Mouse (Mus musculus): ENCODE data around the gene Repin1. TPM values are rescaled to one million over a fixed set of nuclear protein-coding genes. Genes with fewer than 3 reads are reported as not detected.
"Not testable (repeated sequence)": the region's sequence is repeated elsewhere in the genome, so short reads cannot be mapped to it uniquely, and the experiment has no call there.

The Repin1 gene
- polyA plus RNA-seq, 1 experiment from 2014 or later: 34.2 TPM

DNA sequence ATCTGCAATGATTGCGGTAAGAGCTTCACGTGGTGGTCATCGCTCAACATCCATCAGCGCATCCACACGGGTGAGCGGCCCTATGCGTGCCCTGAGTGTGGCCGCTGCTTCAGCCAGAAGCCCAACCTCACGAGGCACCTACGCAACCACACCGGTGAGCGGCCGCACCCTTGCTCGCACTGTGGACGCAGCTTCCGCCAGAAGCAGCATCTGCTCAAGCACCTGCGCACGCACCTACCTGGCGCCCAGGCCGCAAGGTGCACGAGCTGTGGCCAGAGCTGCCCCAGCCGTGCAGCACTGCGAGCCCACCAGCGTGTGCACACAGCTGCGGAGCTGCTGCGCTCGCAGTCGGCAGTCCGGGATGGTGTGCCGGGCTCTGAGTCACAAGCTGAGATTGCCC lies 26.3 kb downstream of the Repin1 start:
- H3K9ac ChIP-seq (replicated peaks; ENCODE audit: low read length): no peak overlapping the region
- H3K27ac ChIP-seq (replicated peaks; ENCODE audit: low read depth, low read length): no peak overlapping the region
- H3K36me3 ChIP-seq (replicated peaks; ENCODE audit: control insufficient read depth, insufficient read depth, low read depth, low read length): no peaks in the 10 kb centered on the region; the same call in 1 of the 2 replicates
- H3K4me1 ChIP-seq (ENCODE audit: control insufficient read depth, insufficient read depth, low read length): no peaks in the 10 kb centered on the region
- 92% methylated on average over 30 of the region's 30 CpGs for WGBS
- DNase-seq (ENCODE audit: low spot score) (no peak), ATAC-seq (replicated peaks; ENCODE audit: insufficient number of reproducible peaks, low FRiP score, low TSS enrichment, low read depth) (no peak; the same call in 1 of the 2 replicates)
- H3K9me3 ChIP-seq (replicated peaks; ENCODE audit: control insufficient read depth, low read length): no peaks in the 10 kb centered on the region
- no peaks in the 10 kb centered on the region for H3K27me3 ChIP-seq (ENCODE audit: control insufficient read depth, insufficient read depth, low read length)
- H3K4me3 ChIP-seq (ENCODE audit: low read depth, low read length): no peak overlapping the region
- no peak overlapping the region for H3K4me2 ChIP-seq (ENCODE audit: low read depth, low read length)

DNA sequence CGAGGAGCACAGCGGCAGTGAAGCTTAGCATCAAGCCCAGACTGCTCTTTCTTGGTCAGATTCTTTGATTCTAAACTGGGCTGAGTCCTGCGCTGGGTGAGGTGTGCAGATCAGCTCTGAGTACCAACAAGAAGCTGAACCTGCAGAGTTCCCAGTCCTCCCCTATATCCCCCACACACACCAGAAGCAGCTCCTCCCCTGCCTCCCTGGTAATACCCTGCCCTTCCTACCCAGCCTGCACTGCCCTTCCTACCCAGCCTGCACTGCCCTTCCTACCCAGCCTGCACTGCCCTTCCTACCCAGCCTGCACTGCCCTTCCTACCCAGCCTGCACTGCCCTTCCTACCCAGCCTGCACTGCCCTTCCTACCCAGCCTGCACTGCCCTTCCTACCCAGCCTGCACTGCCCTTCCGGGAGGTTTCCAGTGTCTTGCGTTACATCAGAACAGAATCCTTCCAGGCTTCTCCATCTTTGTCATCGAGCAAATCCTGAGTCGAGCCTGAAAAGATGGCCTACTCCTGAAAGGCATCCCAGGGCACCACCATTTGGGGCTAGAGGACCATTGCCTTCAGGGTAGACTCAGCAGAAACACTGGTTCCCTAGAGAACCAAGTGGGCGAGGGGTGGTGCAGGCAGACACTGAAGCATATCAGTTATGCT lies 28.6 kb downstream of the Repin1 start:
- not testable (repeated sequence) for ATAC-seq (replicated peaks; ENCODE audit: insufficient number of reproducible peaks, low FRiP score, low TSS enrichment, low read depth); H3K27ac ChIP-seq (replicated peaks; ENCODE audit: low read depth, low read length); H3K4me2 ChIP-seq (ENCODE audit: low read depth, low read length); H3K4me1 ChIP-seq (ENCODE audit: control insufficient read depth, insufficient read depth, low read length); H3K4me3 ChIP-seq (ENCODE audit: low read depth, low read length); H3K9ac ChIP-seq (replicated peaks; ENCODE audit: low read length); H3K9me3 ChIP-seq (replicated peaks; ENCODE audit: control insufficient read depth, low read length); DNase-seq (ENCODE audit: low spot score); H3K36me3 ChIP-seq (replicated peaks; ENCODE audit: control insufficient read depth, insufficient read depth, low read depth, low read length); H3K27me3 ChIP-seq (ENCODE audit: control insufficient read depth, insufficient read depth, low read length)
- 87% methylated on average over 8 of the region's 8 CpGs for WGBS

DNA sequence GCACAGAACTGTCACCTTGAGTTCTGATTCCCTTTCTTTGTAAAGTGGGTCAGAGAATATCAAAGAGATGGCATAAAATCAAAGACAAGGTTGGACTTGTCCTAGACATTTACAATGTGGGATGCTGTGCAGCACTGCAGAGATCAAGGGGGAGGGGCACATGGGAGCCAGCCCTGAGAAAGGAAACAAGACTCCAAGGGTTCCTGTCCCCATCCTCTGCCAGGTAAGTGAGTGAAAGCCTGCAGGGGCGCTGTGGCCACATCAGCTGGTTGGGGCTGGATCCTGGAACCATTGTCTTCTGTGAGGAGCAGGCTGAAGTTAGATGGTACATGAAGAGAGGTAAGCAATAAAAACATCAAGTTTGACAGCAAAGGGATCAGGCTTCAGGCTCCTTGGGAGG lies 29.8 kb downstream of the Repin1 start:
- H3K4me3 ChIP-seq (ENCODE audit: low read depth, low read length): no peak overlapping the region
- no peaks in the 10 kb centered on the region for H3K9me3 ChIP-seq (replicated peaks; ENCODE audit: control insufficient read depth, low read length)
- ATAC-seq (replicated peaks; ENCODE audit: insufficient number of reproducible peaks, low FRiP score, low TSS enrichment, low read depth): no peak
- no peaks in the 10 kb centered on the region for H3K4me1 ChIP-seq (ENCODE audit: control insufficient read depth, insufficient read depth, low read length)
- WGBS: 20% methylated on average over 1 of the region's 1 CpGs
- DNase-seq (ENCODE audit: low spot score): no peak
- peaks cover 6% of the 10 kb centered on the region for H3K27me3 ChIP-seq (ENCODE audit: control insufficient read depth, insufficient read depth, low read length)
- H3K9ac ChIP-seq (replicated peaks; ENCODE audit: low read length): no peak overlapping the region
- H3K4me2 ChIP-seq (ENCODE audit: low read depth, low read length): no peak overlapping the region
- H3K27ac ChIP-seq (replicated peaks; ENCODE audit: low read depth, low read length): no peak overlapping the region
- no peaks in the 10 kb centered on the region; the same call in 1 of the 2 replicates for H3K36me3 ChIP-seq (replicated peaks; ENCODE audit: control insufficient read depth, insufficient read depth, low read depth, low read length)

DNA sequence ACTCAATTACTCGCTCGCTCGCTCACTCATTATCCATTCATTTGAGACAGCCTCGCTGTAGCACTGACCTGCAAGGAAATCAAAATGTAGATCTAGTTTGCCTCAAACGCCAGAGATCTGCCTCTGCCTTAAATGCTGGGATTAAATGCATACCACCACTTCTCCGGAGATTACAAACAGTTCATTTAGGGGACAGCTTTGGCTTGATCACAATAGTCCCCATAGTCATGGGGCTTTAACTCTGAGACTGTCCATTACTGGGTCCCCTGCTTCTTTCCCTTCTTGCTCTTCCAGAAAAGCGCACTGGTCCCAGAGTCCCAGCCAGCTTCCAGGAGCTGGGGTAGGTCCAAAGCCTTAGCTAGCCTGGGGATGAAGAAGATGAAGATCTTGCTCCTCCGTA lies 32.8 kb downstream of the Repin1 start, which contains the start of gene AI854703:
Gene AI854703, plus strand, starts transcription at position 301 of the 400 bp plus-strand sequence.
- ATAC-seq (replicated peaks; ENCODE audit: insufficient number of reproducible peaks, low FRiP score, low TSS enrichment, low read depth) (no peak), DNase-seq (ENCODE audit: low spot score) (no peak)
- Histone ChIP-seq H3K27me3 (ENCODE audit: control insufficient read depth, insufficient read depth, low read length) (peaks cover 17% of the 10 kb centered on the region), H3K4me3 (ENCODE audit: low read depth, low read length) (peak within 1 kb of the TSS; percentile 32), H3K4me2 (ENCODE audit: low read depth, low read length) (peak within 1 kb of the TSS; percentile 73), H3K4me1 (ENCODE audit: control insufficient read depth, insufficient read depth, low read length) (no peaks in the 10 kb centered on the region), H3K27ac (replicated peaks; ENCODE audit: low read depth, low read length) (no peak within 1 kb of the TSS), H3K36me3 (replicated peaks; ENCODE audit: control insufficient read depth, insufficient read depth, low read depth, low read length) (no peaks in the 10 kb centered on the region), H3K9me3 (replicated peaks; ENCODE audit: control insufficient read depth, low read length) (no peaks in the 10 kb centered on the region), H3K9ac (replicated peaks; ENCODE audit: low read length) (peak within 1 kb of the TSS; percentile 22)
- 30% methylated on average over 8 of the region's 8 CpGs for WGBS

DNA sequence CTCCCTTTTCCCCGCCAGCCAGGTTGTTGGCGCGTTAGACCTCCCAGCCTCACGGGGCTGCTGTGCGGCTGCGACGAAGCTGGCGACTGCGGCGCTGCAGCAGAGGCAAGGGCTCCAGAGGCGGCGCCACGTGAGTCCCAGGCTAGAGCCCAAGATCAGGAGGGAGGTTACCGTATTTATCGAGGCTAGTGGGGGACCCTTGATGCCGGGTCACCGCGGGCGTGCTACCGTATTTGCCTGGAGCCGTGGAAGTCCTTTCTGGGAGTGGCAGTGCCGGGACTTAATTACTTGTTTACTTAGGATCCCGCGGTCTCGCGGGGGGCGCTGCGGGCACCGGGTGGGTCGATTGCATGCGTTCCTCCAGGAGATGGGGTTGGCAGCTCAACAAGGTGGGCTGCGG lies 33.3 kb downstream of the Repin1 start:
- Histone ChIP-seq H3K9ac (replicated peaks; ENCODE audit: low read length) (peak overlapping the region; percentile 22), H3K27me3 (ENCODE audit: control insufficient read depth, insufficient read depth, low read length) (peaks cover 17% of the 10 kb centered on the region), H3K4me2 (ENCODE audit: low read depth, low read length) (peak overlapping the region; percentile 73), H3K9me3 (replicated peaks; ENCODE audit: control insufficient read depth, low read length) (no peaks in the 10 kb centered on the region), H3K36me3 (replicated peaks; ENCODE audit: control insufficient read depth, insufficient read depth, low read depth, low read length) (no peaks in the 10 kb centered on the region), H3K4me1 (ENCODE audit: control insufficient read depth, insufficient read depth, low read length) (no peaks in the 10 kb centered on the region), H3K27ac (replicated peaks; ENCODE audit: low read depth, low read length) (no peak overlapping the region), H3K4me3 (ENCODE audit: low read depth, low read length) (peak overlapping the region; percentile 32)
- DNase-seq (ENCODE audit: low spot score): peak; percentile 74
- under 1% methylated on average over 31 of the region's 32 CpGs for WGBS
- no peak for ATAC-seq (replicated peaks; ENCODE audit: insufficient number of reproducible peaks, low FRiP score, low TSS enrichment, low read depth)

DNA sequence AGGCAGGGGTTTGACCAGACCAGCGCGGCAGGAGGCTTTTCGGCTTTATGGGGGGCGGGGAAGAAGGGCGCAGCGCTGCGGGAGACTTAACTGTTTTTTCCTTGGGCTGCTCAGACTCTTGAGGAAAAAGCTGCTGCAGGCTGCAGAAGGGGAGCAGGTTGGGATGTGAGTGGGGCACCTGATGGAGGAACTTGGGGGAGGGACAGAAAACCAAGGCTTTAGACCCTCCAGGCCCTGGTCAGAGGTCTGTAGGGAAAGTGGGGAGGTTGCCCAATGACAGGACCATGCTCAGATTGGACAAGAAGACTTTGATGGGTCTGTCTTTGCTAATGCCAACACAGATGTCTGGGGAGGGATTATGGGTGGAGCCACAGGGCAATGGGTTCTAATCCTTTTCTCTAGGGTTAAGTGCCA lies 33.8 kb downstream of the Repin1 start:
- no peaks in the 10 kb centered on the region for H3K9me3 ChIP-seq (replicated peaks; ENCODE audit: control insufficient read depth, low read length)
- no peaks in the 10 kb centered on the region for H3K36me3 ChIP-seq (replicated peaks; ENCODE audit: control insufficient read depth, insufficient read depth, low read depth, low read length)
- DNase-seq (ENCODE audit: low spot score): no peak
- H3K4me1 ChIP-seq (ENCODE audit: control insufficient read depth, insufficient read depth, low read length): no peaks in the 10 kb centered on the region
- H3K4me3 ChIP-seq (ENCODE audit: low read depth, low read length): peak overlapping the region; percentile 32
- no peak overlapping the region; the same call in 1 of the 2 replicates for H3K9ac ChIP-seq (replicated peaks; ENCODE audit: low read length)
- H3K4me2 ChIP-seq (ENCODE audit: low read depth, low read length): peak overlapping the region; percentile 73
- ATAC-seq (replicated peaks; ENCODE audit: insufficient number of reproducible peaks, low FRiP score, low TSS enrichment, low read depth): no peak
- peaks cover 17% of the 10 kb centered on the region for H3K27me3 ChIP-seq (ENCODE audit: control insufficient read depth, insufficient read depth, low read length)
- WGBS: 5% methylated on average over 7 of the region's 7 CpGs
- H3K27ac ChIP-seq (replicated peaks; ENCODE audit: low read depth, low read length): no peak overlapping the region

DNA sequence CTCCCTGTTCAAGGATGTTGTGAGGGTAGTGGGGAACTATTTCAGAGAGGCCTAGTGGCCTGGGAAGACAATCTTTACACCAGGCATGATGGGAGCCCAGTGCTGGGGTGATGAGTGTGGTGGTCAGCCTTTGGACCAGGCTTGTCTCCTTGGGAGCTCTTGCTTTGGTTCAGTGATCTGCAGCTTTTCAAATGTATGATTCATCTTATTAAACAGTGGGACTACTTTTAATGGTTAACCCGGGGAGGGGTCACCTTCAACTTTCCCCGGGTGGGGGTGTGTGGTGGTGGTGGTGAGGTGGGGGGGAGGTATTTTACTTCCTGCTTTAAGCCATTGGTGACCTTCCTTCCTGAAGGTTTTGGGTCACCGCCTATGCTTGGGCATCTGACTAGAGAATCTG lies 34.7 kb downstream of the Repin1 start:
- H3K9me3 ChIP-seq (replicated peaks; ENCODE audit: control insufficient read depth, low read length): no peaks in the 10 kb centered on the region
- ATAC-seq (replicated peaks; ENCODE audit: insufficient number of reproducible peaks, low FRiP score, low TSS enrichment, low read depth): no peak
- peaks cover 17% of the 10 kb centered on the region for H3K27me3 ChIP-seq (ENCODE audit: control insufficient read depth, insufficient read depth, low read length)
- no peak overlapping the region for H3K4me3 ChIP-seq (ENCODE audit: low read depth, low read length)
- H3K4me1 ChIP-seq (ENCODE audit: control insufficient read depth, insufficient read depth, low read length): no peaks in the 10 kb centered on the region
- no peak overlapping the region for H3K4me2 ChIP-seq (ENCODE audit: low read depth, low read length)
- no peaks in the 10 kb centered on the region for H3K36me3 ChIP-seq (replicated peaks; ENCODE audit: control insufficient read depth, insufficient read depth, low read depth, low read length)
- no peak overlapping the region for H3K27ac ChIP-seq (replicated peaks; ENCODE audit: low read depth, low read length)
- 91% methylated on average over 3 of the region's 3 CpGs for WGBS
- DNase-seq (ENCODE audit: low spot score): no peak
- H3K9ac ChIP-seq (replicated peaks; ENCODE audit: low read length): no peak overlapping the region

DNA sequence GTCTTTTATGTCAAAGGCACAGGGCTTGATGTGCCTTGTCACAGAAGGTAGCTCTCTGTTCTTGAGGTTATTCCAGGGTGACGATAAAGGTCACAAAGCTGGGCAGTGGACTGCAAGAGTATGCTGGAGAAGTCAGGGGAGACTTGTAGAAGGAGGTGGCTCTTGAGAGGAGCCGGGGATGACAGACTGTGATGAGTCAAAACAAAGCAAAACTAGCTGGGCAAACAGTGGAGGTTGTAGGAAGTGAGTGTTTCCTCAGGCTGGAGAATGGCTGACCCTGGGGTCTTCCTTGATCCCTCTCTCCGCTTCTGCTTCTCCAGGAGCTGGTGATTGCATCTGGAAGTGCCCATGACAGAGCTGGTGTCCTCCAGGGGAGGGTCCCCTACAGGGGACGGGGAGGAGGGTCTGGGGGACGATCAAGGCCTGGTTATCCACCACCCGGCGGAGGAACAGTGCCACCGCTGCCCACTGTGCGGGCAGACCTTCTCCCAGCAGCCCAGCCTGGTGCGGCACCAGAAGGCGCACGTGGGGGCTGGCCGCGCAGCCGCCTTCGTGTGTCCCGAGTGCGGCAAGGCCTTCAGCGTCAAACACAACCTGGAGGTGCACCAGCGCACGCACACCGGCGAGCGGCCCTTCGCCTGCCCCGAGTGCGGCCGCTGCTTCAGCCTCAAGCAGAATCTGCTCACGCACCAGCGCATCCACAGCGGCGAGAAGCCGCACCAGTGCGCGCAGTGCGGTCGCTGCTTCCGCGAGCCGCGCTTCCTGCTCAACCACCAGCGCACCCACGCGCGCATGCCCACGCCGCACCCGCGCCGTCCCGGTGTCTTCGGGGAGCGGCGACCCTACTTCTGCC lies 35.4 kb downstream of the Repin1 start:
- ATAC-seq (replicated peaks; ENCODE audit: insufficient number of reproducible peaks, low FRiP score, low TSS enrichment, low read depth): no peak
- peak overlapping the region; percentile 45 for H3K9ac ChIP-seq (replicated peaks; ENCODE audit: low read length)
- 13% methylated on average over 54 of the region's 54 CpGs for WGBS
- H3K4me2 ChIP-seq (ENCODE audit: low read depth, low read length): peak overlapping the region; percentile 85
- H3K4me1 ChIP-seq (ENCODE audit: control insufficient read depth, insufficient read depth, low read length): no peaks in the 10 kb centered on the region
- H3K36me3 ChIP-seq (replicated peaks; ENCODE audit: control insufficient read depth, insufficient read depth, low read depth, low read length): no peaks in the 10 kb centered on the region
- no peaks in the 10 kb centered on the region for H3K9me3 ChIP-seq (replicated peaks; ENCODE audit: control insufficient read depth, low read length)
- DNase-seq (ENCODE audit: low spot score): peak; percentile 37
- no peak overlapping the region for H3K27ac ChIP-seq (replicated peaks; ENCODE audit: low read depth, low read length)
- peaks cover 17% of the 10 kb centered on the region for H3K27me3 ChIP-seq (ENCODE audit: control insufficient read depth, insufficient read depth, low read length)
- peak overlapping the region; percentile 36 for H3K4me3 ChIP-seq (ENCODE audit: low read depth, low read length)
